Mouse (Mus musculus) liver, adult 2 months (tissue): ENCODE results near the gene Evx2. TPM values are rescaled to one million over a fixed set of nuclear protein-coding genes. Genes with fewer than 3 reads are reported as not detected.
A peak's percentile ranks its signal among the peaks of the same experiment; 100 is the strongest.

ENCODE experiments used
- DNase-seq: peaks from one replicate; pipeline ENCODE4 v3.0.0-alpha.2; 2011; ENCODE audit warnings: low read depth, low spot score; ENCODE audit errors: extremely low read depth
- H3K27ac ChIP-seq: fragments of 200-500 bp; replicated peaks from 2 replicates; pipeline ENCODE4 v1.5.1; 2012; ENCODE audit warnings: low read depth, mild to moderate bottlenecking, control low read depth, inconsistent platforms, low read length; ENCODE audit not compliant: insufficient read depth
- H3K27me3 ChIP-seq: fragments of 200-500 bp; 2 replicates; pipeline ENCODE4 v1.6.1; 2012; ENCODE audit warnings: mild to moderate bottlenecking, moderate library complexity, low read length, inconsistent platforms; ENCODE audit not compliant: control insufficient read depth, insufficient read depth
- H3K36me3 ChIP-seq: fragments of 200-500 bp; 2 replicates; pipeline ENCODE4 v1.6.1; 2012; ENCODE audit warnings: low read length, inconsistent platforms; ENCODE audit not compliant: control insufficient read depth, insufficient read depth
- H3K4me1 ChIP-seq: fragments of 200-500 bp; 2 replicates; pipeline ENCODE4 v1.6.1; 2011; ENCODE audit warnings: low read length; ENCODE audit not compliant: control insufficient read depth, insufficient read depth
- H3K4me3 ChIP-seq: fragments of 200-500 bp; 2 replicates; pipeline ENCODE4 v1.5.1; 2011; ENCODE audit warnings: low read depth, mild to moderate bottlenecking, control low read depth, low read length, moderate library complexity; ENCODE audit not compliant: insufficient read depth
- H3K79me2 ChIP-seq: fragments of 200-500 bp; 2 replicates; pipeline ENCODE4 v1.6.1; 2012; ENCODE audit warnings: inconsistent platforms, mild to moderate bottlenecking, low read length, moderate library complexity; ENCODE audit not compliant: control insufficient read depth, insufficient read depth
- H3K9ac ChIP-seq: fragments of 200-500 bp; 2 replicates; pipeline ENCODE4 v1.6.1; 2012; ENCODE audit warnings: low read depth, mild to moderate bottlenecking, control low read depth, inconsistent platforms, low read length
- CTCF ChIP-seq: fragments of 200-500 bp; IDR thresholded peaks from 2 replicates; pipeline ENCODE4 v1.5.1; 2011; ENCODE audit warnings: low read depth, low read length, control low read depth
- POLR2A ChIP-seq: fragments of 200-500 bp; IDR thresholded peaks from 2 replicates; pipeline ENCODE4 v1.6.1; 2011; ENCODE audit warnings: low read length, control low read depth; ENCODE audit not compliant: insufficient read depth; ENCODE audit errors: extremely low read depth
- WGBS: fragments of 180-500 bp; shearing (Covaris S2); methylation state at CpG from one replicate; pipeline ENCODE4 v1.1.7; 2018; 5-methylcytosine and 5-hydroxymethylcytosine counted together
- polyA plus RNA-seq: library from polyadenylated mRNA; depleted of rRNA; stranded (reverse); fragments of >200 nt; gene quantifications from 2 replicates; pipeline ENCODE4 v1.2.3, GENCODE M21; 2012
- total RNA-seq: library from RNA; depleted of rRNA; stranded (reverse); fragments of >200 nt; gene quantifications from 2 replicates; pipeline ENCODE4 v1.2.3, GENCODE M21; 2014

The Evx2 gene
- total and polyA plus RNA-seq, 2 experiments = not detected

DNA sequence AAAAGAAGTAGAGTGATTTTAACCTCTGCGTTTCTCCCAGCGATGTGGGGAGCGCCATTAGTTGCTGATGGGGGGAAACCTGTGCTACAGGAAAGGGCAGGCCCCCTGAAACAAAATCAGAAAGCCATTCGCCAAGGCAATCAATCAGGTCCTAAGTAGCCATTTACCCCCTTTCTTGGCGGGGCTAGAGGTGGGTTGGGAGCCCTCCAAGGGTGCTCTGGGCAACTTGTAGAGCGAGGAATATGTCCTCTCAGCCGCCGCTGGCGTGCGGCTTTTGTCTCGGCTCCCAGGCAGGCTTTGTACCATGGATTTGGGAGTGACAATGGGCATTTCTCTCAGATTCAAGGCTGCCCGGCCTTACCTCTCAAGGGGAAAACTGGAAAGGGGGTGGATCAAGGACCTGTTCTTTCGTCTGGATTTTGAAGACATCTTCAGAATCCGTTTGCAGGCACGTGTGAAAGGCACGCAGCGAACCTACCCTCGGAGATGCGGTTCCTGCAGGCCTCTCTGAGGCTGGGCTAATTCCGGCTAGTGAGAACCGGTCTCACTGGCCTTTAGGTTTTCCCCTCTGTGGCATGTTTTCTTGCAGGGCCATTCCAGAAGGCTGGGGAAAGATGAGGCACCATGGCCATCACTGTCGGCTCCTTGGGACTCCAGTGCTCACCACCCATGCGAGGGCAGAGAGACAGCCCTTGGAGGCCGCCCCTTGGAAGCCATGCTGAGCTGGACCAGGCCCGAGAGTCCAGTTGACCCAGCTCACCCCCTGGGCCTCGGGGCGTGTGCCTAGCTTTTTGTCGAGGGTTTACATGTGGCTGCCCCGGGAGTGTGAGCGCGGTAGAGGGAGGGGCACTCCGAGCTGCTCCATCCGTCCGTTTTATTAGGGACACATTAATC, 37.3 kb upstream of the Evx2 start:
- no peaks in the 10 kb centered on the region for H3K79me2 ChIP-seq
- H3K27ac ChIP-seq = no peak overlapping the region
- no peak overlapping the region for H3K4me3 ChIP-seq
- DNase-seq = no peak
- TF ChIP-seq CTCF (no peak), POLR2A (no peak)
- H3K27me3 ChIP-seq = peaks cover 52% of the 10 kb centered on the region
- no peaks in the 10 kb centered on the region for H3K36me3 ChIP-seq
- 8% methylated on average over 34 of the region's 34 CpGs for WGBS
- H3K9ac ChIP-seq = no peak overlapping the region
- H3K4me1 ChIP-seq = 0 out of 2 replicates have a peak, but pooled peaks cover 1% of the 10 kb centered on the region

DNA sequence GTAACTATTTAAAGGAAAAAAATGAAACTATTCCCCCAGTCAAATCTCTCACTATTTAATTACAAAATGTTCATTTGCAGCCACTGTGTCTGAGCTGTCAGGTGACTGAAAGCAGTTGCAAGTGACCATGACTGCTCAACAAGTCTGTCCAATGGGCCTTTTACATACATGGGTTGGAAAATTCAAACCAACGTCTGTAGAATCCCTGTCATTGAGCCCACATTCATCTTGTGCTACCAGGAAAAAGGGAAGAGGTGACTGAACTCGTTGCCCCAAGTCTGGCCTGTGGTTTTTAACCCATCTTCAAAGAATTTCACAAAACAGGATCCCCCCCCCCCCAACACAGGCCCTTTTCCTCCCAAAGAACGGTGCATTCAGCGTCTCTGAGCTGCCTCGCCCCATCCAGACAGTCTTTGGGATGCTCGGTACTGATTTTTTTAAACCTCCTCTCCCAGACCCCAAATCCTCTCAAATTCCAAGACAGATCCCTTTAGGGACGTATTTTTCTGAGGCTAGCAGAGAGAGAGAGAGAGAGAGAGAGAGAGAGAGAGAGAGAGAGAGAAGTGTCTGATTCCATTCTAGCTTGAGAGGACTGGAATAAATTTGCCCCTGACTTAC, 36.6 kb upstream of the Evx2 start:
- Histone ChIP-seq H3K27ac (no peak overlapping the region), H3K4me3 (no peak overlapping the region), H3K79me2 (no peaks in the 10 kb centered on the region), H3K27me3 (peaks cover 59% of the 10 kb centered on the region), H3K4me1 (0 out of 2 replicates have a peak, but pooled peaks cover 1% of the 10 kb centered on the region), H3K36me3 (no peaks in the 10 kb centered on the region), H3K9ac (no peak overlapping the region)
- no peak for DNase-seq
- whole genome bisulfite sequencing = 7% methylated on average over 7 of the region's 7 CpGs
- TF ChIP-seq POLR2A (no peak), CTCF (no peak)

DNA sequence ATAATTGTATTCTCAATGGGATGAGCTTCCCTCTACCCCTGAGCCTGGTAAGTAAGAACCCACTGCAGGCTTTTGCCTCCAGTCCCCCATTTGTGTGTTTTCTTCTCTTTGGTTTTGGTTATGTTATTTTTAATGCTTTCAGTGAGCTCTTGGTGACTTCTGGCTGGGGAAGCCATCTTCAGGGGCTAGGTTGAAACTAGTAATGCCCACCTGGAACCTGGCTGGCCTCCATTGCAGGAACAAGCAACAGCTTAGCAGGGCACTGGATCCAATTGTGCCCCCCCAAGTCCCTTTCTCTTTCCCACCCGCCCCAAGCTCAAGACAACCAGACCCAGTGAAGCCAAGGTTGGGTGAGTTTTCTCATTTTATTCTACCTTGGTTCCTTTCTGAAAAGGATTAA, 36.0 kb upstream of the Evx2 start:
- Histone ChIP-seq H3K27ac (no peak overlapping the region), H3K4me3 (no peak overlapping the region), H3K27me3 (peaks cover 55% of the 10 kb centered on the region), H3K36me3 (no peaks in the 10 kb centered on the region), H3K9ac (no peak overlapping the region), H3K79me2 (no peaks in the 10 kb centered on the region), H3K4me1 (0 out of 2 replicates have a peak, but pooled peaks cover 1% of the 10 kb centered on the region)
- DNase-seq = no peak
- no peak for TF ChIP-seq CTCF
- no peak for TF ChIP-seq POLR2A
- 10% methylated on average over 1 of the region's 1 CpGs for WGBS

DNA sequence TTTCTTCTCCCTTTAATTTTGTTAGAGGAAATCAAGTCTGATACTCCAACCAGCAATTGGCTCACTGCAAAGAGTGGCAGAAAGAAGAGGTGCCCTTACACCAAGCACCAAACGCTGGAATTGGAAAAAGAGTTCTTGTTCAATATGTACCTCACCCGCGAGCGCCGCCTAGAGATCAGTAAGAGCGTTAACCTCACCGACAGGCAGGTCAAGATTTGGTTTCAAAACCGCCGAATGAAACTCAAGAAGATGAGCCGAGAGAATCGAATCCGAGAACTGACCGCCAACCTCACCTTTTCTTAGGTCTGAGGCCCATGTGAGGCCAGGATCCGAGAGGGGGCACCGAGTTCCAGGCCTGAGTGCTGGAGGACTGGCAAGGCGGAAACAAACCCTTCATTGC, 34.7 kb upstream of the Evx2 start:
- H3K4me3 ChIP-seq = no peak overlapping the region
- WGBS = 6% methylated on average over 16 of the region's 16 CpGs
- TF ChIP-seq CTCF (peak; percentile 32; the same call in 1 of the 2 replicates), POLR2A (no peak)
- H3K36me3 ChIP-seq = no peaks in the 10 kb centered on the region
- DNase-seq = no peak
- 0 out of 2 replicates have a peak, but pooled peaks cover 1% of the 10 kb centered on the region for H3K4me1 ChIP-seq
- no peak overlapping the region for H3K9ac ChIP-seq
- H3K79me2 ChIP-seq = no peaks in the 10 kb centered on the region
- H3K27ac ChIP-seq = no peak overlapping the region
- peaks cover 50% of the 10 kb centered on the region for H3K27me3 ChIP-seq

DNA sequence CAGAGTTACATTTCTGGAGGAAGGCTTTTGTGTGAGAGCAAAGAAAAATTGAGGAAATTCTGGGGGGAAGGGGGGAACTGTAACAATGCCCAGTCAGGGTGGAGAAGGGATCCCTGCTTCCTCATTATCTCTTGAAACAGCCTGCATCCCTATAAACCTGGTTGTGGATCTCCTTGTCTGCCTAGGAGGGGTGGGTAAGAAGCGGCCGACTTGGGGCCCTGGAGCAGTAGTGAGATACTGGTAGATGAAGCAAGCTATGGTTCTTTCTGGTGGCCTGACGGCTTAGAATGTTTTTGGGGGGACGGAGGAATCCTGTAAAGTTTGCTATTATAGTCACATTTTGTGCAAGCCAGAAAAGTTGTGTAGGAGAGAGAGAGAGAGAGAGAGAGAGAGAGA, 34.1 kb upstream of the Evx2 start:
- Histone ChIP-seq H3K9ac (no peak overlapping the region), H3K27ac (no peak overlapping the region)
- WGBS = 12% methylated on average over 4 of the region's 4 CpGs

More for the DNA sequence above, 34.1 kb upstream of the Evx2 start:
- TF ChIP-seq POLR2A (no peak), CTCF (no peak)
- H3K27me3 ChIP-seq = peaks cover 48% of the 10 kb centered on the region
- H3K36me3 ChIP-seq = no peaks in the 10 kb centered on the region
- no peak for DNase-seq
- no peak overlapping the region for H3K4me3 ChIP-seq
- H3K4me1 ChIP-seq = 0 out of 2 replicates have a peak, but pooled peaks cover 1% of the 10 kb centered on the region
- no peaks in the 10 kb centered on the region for H3K79me2 ChIP-seq
